23 mouse cellular contexts compared by ENCODE assay signal in the genomic region with DNA sequence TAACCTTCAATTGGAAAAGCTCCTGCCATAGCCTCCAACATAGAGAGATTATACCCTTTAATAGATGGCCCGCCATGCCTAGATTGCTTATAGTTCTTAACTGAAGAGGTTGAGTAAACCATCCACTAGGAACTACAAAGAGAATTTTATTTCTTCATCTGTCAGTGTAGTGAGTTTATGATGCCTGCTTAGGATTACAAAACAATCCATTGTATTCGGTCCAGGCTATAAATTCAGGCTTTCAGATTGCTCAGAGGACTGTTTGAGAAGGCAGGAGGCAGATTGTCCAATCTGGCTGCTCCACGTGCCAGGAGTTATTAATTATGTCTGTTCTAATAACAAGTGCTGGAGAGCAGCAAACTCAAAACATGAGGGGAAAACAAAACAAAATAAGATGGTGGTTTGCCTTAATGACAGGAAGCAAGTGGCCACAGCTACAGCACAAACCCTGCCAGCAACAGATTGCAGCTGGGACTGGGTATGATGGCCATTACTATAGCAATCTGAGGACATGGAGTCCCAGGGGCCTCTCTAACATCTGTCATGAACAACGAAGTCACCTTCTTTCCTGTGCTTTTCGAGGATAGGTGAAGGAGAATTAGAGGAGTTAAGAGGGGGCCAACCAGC.
DNase-seq lines count a peak whose midpoint lies in the region; ATAC-seq and TF ChIP-seq lines count a peak whose summit lies in the region.
"Had no signal": no experiment of that assay in that cellular context is flagged by ENCODE, and none has a peak within 500 bp of the region (broad histone marks: within the 10 kb centered on the region; RNA-seq: fewer than 3 reads in every experiment).

No protein-coding gene starts in this region.

- TF ChIP-seq POLR2A in lung, adult 2 months (IDR thresholded peaks at IDR 0.05; ENCODE audit: borderline replicate concordance, extremely low read depth, low read depth, low read length): no peak

- H3K27me3 ChIP-seq in kidney, postnatal 0 days (ENCODE audit: insufficient read depth, low read length): no peaks in the 10 kb centered on the region
- H3K27me3 ChIP-seq in limb, embryonic 10.5 days (ENCODE audit: low read depth, poor library complexity, severe bottlenecking): no peaks in the 10 kb centered on the region
- H3K27me3 ChIP-seq: embryonic facial prominence, embryonic 15.5 days; hindbrain, embryonic 12.5 days; neural tube, embryonic 12.5 days had no signal

- H3K4me2 ChIP-seq in kidney, postnatal 0 days (ENCODE audit: low read length): no peak overlapping the region
- H3K4me2 ChIP-seq: embryonic facial prominence, embryonic 15.5 days; heart, embryonic 11.5 days; hindbrain, embryonic 12.5 days; midbrain, embryonic 11.5 days; neural tube, embryonic 12.5 days had no signal

- no peak overlapping the region for H3K27ac ChIP-seq in kidney, postnatal 0 days
- 0 out of 2 replicates have a peak overlapping the region, but pooled peaks have one; percentile 23 for H3K27ac ChIP-seq in limb, embryonic 10.5 days
- H3K27ac ChIP-seq: embryonic facial prominence, embryonic 15.5 days; forebrain, embryonic 10.5 days; gastrocnemius, adult 2 months; hindbrain, embryonic 12.5 days; liver, embryonic 14.5 days; macrophage; neural tube, embryonic 12.5 days had no signal

- 34% methylated on average over 5 of the region's 5 CpGs for WGBS in kidney, postnatal 0 days
- WGBS in lung, adult 2 months: 53% methylated on average over 5 of the region's 5 CpGs
- 41% methylated on average over 5 of the region's 5 CpGs for WGBS in limb, embryonic 10.5 days

- H3K4me3 ChIP-seq in kidney, postnatal 0 days (replicated peaks; ENCODE audit: low read depth, low read length): no peak overlapping the region
- H3K4me3 ChIP-seq in lung, adult 2 months (replicated peaks; ENCODE audit: extremely low read depth, low read depth, low read length): no peak overlapping the region
- H3K4me3 ChIP-seq in limb, embryonic 10.5 days: no peak overlapping the region
- H3K4me3 ChIP-seq: embryonic facial prominence, embryonic 15.5 days; forebrain, embryonic 10.5 days; gastrocnemius, adult 2 months; hindbrain, embryonic 12.5 days; neural tube, embryonic 12.5 days had no signal

- peak; percentile 56 for DNase-seq in kidney, postnatal 0 days (ENCODE audit: low spot score)
- DNase-seq in kidney, postnatal 25 days: no peak
- peak; percentile 4 for DNase-seq in lung, postnatal 10 days
- no peak for DNase-seq in lung, adult 2 months
- peak; percentile 98 for DNase-seq in fat pad, adult 2 months (ENCODE audit: extremely low read depth, low read depth, low spot score)
- DNase-seq in limb, embryonic 10.5 days (ENCODE audit: low spot score): peak; percentile 41
- DNase-seq in layer of hippocampus, postnatal 25 days (ENCODE audit: extremely low spot score in 1 of 2, low spot score in 1 of 2): no peak
- DNase-seq: adrenal gland, postnatal 10 days; cerebellum, adult 11 months; cerebellum, postnatal 10 days; gastrocnemius, adult 2 months; heart, postnatal 14 days; layer of hippocampus, postnatal 36 days; thymus, postnatal 14 days had no signal

- H3K36me3 ChIP-seq in kidney, postnatal 0 days (ENCODE audit: insufficient read depth, low read length): no peaks in the 10 kb centered on the region
- H3K36me3 ChIP-seq in limb, embryonic 10.5 days: no peaks in the 10 kb centered on the region
- H3K36me3 ChIP-seq: embryonic facial prominence, embryonic 15.5 days; forebrain, embryonic 10.5 days; hindbrain, embryonic 12.5 days; neural tube, embryonic 12.5 days had no signal

- H3K9ac ChIP-seq in kidney, postnatal 0 days (ENCODE audit: low read depth, low read length): no peak overlapping the region
- H3K9ac ChIP-seq: embryonic facial prominence, embryonic 15.5 days; hindbrain, embryonic 12.5 days; liver, embryonic 14.5 days; neural tube, embryonic 12.5 days had no signal

- TF ChIP-seq CTCF in kidney, postnatal 0 days (IDR thresholded peaks at IDR 0.05; ENCODE audit: low read depth): no peak
- no peak for TF ChIP-seq CTCF in lung, adult 2 months (IDR thresholded peaks at IDR 0.05; ENCODE audit: insufficient read depth, low read length)

- ATAC-seq in kidney, postnatal 0 days (replicated peaks; ENCODE audit: low FRiP score, low read depth): no peak
- ATAC-seq: inflammation-experienced regulatory T-cells, adult 6 months had no signal

- H3K4me1 ChIP-seq in kidney, postnatal 0 days (replicated peaks; ENCODE audit: insufficient read depth, low read length): no peaks in the 10 kb centered on the region
- H3K4me1 ChIP-seq in lung, adult 2 months (ENCODE audit: control insufficient read depth, insufficient read depth, low read length): no peaks in the 10 kb centered on the region
- H3K4me1 ChIP-seq in limb, embryonic 10.5 days: peaks cover 32% of the 10 kb centered on the region
- H3K4me1 ChIP-seq: embryonic facial prominence, embryonic 15.5 days; forebrain, embryonic 10.5 days; hindbrain, embryonic 12.5 days had no signal

- no peaks in the 10 kb centered on the region for H3K9me3 ChIP-seq in kidney, postnatal 0 days (replicated peaks; ENCODE audit: low read length)
- no peaks in the 10 kb centered on the region for H3K9me3 ChIP-seq in limb, embryonic 10.5 days (replicated peaks)
- H3K9me3 ChIP-seq: embryonic facial prominence, embryonic 15.5 days; forebrain, embryonic 10.5 days; hindbrain, embryonic 12.5 days; neural tube, embryonic 12.5 days had no signal

Comparison
In these comparisons a context has a peak if more than half of its experiments do, and no peak if none do; other contexts are left out.
1. DNase-seq: peak in kidney, postnatal 0 days (single experiment), lung, postnatal 10 days (single experiment), fat pad, adult 2 months (single experiment) and limb, embryonic 10.5 days (single experiment); none in kidney, postnatal 25 days (0 of 2), lung, adult 2 months (single experiment) and layer of hippocampus, postnatal 25 days (0 of 2).